Mouse (Mus musculus) gastrocnemius, adult 8-10 months (tissue): ENCODE results near the gene Ano10. TPM values are rescaled to one million over a fixed set of nuclear protein-coding genes. Genes with fewer than 3 reads are reported as not detected.
"Not testable (repeated sequence)": the region's sequence is repeated elsewhere in the genome, so short reads cannot be mapped to it uniquely, and the experiment has no call there.

ENCODE experiments used
- DNase-seq, 2 experiments: peaks; one replicate each; pipeline ENCODE4 v3.0.0; 2022; ENCODE audit warnings: low spot score in 2 of 2
- total RNA-seq, 4 experiments: library from RNA; stranded (reverse); gene quantifications; 2 replicates each; pipeline ENCODE4 v1.2.4; 2022

Gene Ano10
- total RNA-seq, result 10 to 100 TPM; 48.0 to 56.3 (median 52.5) TPM

DNA sequence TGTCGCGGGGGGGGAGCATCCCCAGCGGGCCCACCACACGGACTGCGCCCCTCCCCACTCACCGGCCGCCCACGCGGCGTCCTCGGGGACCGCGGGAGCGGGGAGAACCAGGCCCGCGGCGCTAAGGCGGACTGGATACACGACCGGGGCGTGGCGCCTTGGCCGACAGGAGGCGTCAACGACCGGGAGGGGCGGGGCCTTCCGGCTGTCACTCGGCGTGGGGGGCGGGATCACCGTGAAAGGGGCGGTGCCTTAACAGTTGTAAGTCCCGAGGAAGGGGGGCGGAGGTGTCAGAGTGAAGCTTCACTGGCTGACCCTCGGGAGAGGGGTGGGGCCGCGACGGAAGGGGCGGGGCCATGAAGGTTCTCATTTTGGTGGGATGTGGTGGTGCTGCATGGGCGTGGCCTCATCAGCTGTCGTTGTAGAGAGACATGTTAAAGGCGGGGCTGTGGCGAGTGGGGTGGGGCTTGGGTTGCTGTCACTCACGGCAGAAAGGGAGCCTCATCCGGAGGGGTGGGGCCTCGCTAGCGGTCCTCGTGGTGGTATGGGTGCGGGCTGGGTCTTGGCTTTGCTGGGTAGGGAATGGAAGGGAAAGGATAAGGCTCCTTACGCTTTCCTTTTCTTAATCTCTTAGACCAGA, at the start of gene Ano10:
Ano10 (minus strand) TSS at position 182 of the 640 bp plus-strand sequence.
- DNase-seq, result peak; percentile 99

DNA sequence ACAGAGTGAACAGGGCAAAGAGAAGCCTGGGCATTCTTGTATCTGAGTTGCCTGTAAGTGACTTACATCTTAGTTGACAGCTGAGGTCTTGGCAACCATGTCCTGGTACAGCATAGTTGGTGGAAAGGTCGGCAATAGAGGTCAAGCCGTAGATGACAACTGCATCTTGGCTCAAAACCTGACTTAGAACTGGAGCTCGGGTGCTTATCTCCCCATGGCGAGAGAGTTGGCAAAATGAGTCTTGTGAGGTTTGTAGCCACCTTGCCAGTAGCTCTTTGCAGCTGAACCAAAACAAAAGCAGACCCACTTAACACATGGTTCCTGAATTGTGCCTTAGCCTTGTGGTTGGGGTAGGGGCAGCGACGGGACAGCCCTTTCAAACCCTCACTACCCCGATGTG, 49.2 kb upstream of the Ano10 start:
- DNase-seq, result no peak

DNA sequence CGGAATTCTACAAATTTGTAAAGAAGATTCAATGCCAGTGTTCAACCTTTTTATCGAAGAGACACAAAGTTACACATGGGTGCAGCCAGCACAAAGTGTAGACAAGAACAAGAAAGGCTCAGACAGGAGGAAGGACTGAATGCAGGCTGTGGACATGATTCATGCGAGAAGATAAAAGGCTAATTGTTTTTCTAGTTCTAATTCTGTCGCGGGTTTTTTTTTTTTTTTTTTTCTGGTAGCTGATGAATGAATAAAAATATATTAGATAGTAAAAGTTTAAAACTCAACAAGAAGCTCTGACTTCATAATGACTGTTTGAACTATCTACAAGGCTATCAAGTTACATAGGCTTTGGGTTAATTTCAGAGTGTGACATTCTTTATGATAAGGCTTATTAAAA, 45.7 kb upstream of the Ano10 start:
- no peak for DNase-seq

DNA sequence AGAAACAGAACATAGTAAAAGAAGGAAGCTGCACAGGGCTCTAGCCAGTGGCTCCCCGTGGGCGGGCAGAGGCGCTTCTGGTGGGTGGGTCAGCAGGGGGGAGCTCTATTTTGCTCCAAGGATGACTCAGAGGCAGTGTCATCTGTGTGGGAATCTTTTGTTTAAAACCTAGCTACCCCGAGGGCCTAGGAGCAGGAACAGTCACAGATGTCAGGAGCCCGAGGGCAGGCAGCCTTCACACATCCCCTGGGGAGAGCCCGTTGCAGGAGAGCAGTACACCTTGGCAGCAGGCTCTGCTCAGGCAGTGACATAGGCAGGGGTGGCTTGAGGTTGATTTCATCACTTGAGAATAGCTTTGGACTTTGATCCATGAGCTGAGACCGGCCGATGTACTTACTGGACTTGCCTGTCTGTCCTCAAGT, 43.3 kb upstream of the Ano10 start:
- no peak for DNase-seq

DNA sequence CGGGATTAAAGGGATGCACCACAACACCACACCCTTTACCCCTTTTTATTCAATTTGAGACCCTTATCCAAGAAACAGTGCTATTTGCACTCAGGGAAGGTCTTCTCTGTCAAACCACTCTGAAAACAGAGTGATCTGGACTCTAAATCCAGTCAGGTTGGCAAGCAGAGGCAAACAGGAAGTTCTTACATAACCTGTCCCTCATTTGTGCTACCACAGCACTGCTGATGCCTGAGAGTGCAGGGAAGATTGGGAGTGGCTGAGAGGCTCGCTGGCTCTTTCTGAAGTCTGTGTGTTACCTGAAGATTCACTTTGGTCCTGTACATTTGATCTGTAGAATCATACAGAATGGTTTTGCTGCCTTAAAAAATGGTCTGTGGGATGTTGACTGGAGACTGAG, 42.5 kb upstream of the Ano10 start:
- DNase-seq, result no peak

DNA sequence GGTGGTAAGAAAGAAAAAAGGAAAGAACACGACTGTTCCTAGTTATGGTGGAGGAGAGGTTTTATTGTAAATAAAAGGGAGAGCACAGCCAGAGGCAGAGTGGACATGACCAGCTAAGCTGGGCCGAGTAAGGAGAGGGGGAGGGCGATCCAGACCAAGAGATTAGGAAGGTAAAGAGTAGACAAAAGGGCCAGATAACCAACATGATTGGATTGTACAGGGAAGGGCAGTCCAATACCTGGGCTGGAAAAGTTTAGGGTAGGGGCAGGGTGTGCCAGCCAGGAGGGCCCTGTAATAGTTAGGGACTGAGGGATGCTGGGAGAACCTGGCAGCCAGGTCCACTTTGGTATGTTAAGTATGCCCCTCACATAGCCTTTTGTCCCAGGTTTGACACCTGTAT, 34.0 kb upstream of the Ano10 start:
- DNase-seq, result no peak

DNA sequence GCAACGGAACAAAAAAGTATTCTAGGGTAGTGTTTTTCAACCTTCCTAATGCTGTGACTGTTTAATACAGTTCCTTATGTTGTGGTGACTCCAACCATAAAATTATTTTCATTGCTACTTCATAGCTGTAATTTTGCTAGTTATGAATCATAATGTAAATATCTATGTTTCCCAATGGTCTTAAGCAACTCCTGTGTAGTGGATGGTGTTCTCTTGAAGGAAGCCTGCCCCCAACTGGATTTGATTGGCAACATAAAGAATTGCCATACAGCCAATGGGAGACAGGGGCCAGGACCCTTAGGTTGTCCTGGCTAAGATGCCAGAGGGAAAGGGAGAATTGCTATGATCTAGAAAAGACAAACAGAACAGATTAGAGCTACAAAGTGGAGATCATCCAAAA, 31.8 kb upstream of the Ano10 start:
- no peak for DNase-seq

DNA sequence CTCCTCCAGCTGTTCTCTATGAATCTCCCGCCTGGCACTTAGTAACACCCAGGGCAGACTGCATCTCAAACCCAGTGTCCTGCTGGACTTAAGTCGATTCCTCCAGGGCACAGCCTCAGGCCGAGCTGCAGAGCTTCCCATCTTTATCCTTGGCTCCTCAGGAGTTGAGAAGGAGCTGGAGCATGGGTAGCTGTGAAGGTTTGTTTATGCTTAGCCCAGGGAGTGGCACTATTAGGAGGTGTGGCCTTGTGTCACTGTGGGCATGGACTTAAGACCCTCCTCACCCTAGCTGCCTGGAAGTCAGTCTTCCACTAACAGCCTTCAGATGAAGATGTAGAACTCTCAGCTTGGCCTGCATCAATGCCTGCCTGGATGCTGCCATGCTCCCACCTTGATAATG, 28.1 kb upstream of the Ano10 start:
- DNase-seq, result no peak

DNA sequence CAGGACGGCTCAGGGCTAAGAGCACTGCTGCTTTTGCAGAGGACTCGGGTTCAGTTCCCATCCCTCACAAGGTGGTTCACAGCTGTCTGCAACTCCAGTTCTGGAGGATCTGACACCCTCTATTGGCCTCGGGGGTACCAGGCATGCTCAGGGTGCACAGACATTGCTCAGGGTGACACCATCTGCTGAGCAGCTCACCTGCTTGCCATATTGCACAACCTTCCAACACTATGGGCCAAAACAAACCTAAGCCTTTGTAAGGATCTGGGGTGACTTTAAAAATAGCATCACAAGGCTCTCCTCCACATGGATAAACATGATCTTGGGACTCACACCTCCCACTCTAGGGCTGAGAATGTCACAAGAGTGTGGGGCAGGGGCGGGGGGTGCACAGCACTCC, 26.4 kb upstream of the Ano10 start:
- DNase-seq, result no peak

DNA sequence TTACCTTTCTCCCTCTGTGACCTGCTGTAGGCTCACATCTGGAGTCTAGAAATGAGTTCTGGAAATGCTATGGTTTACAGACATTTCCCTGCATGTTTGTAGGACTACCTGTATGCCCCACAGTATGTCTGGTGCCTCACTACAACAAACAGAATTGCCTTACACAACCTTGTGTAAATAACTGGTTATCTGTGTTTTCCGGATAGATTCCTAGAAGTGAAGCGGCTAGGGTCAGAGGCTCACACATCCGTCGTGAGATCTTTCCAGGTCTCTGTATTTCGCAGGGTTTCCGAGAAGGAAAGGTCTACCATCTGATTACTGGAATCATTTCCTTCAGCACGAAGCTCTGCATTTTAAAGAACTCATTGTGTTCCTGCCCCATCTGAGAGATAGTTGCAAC, 22.3 kb upstream of the Ano10 start:
- no peak for DNase-seq

DNA sequence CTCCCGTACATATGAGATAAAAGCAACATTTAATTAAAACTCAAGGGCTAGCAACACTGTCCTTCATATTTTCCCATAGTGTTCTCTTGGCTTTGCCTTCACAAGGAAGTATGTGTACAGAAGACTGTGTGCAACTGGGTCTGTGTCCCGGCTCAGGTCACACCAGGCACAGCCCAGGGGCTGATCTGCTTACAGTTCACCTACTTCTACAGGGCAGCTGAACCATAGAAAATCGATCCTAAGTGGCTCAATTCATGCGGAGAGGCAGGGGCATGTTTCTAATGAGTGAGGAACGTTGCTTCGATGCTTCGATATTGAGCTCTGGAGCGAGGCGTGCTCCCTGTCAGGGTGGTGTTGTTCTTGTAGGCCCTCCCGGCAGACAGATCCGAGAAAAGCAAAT, 21.3 kb upstream of the Ano10 start:
- no peak for DNase-seq

DNA sequence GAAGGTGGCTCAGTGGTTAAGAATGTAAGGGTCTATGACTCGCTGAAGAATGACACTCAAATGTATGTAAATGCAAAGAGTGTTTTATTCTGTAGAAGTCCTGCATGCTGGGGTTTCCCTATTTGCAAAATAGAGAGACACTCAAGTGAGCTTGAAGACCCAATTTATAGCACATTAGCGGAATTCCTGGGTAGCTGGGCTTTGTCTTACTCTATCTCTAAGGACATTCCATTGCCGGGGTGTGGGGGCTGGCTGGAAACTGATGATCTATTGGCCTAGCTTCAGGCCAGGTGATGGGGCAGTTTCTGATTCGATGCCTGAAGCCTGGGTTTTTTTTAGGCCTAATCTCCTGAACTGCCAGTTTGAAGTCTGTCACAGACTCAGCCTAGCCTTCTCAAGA, 20.7 kb upstream of the Ano10 start:
- no peak for DNase-seq

DNA sequence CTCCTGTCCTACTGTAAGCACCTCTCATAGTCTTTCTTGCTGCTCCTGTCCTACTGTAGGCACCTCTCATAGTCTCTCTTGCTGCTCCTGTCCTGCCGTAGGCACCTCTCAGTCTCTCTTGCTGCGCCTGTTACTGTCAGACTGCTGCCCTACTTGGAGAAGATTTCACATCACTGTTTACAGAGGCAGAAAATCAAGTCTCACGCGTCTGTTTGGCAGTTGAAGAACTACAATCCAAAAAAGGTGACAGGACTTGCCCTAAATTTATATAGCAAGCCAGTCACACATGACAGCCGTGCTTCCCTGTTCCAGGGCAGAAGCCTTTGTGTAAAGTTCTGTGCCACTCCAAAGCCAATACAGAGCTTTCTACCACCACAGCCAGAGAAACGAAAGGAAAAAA, 20.2 kb upstream of the Ano10 start:
- DNase-seq, result no peak

DNA sequence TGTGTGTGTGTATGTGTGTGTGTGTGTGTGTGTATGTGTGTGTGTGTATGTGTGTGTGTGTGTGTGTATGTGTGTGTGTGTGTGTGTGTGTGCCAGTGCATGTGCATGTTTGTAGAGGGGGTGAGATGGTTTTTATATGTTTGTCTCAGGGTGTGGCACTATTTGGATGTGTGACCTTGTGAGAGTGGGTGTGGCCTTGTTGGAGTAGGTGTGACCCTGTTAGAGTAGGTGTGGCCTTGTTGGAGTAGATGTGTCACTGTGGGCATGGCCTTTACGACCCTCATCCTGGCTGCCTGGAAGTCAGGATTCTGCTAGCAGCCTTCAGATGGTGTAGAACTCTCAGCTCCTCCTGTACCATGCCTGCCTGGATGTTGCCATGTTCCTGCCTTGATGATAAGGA, 18.9 kb upstream of the Ano10 start:
- not testable (repeated sequence) for DNase-seq

DNA sequence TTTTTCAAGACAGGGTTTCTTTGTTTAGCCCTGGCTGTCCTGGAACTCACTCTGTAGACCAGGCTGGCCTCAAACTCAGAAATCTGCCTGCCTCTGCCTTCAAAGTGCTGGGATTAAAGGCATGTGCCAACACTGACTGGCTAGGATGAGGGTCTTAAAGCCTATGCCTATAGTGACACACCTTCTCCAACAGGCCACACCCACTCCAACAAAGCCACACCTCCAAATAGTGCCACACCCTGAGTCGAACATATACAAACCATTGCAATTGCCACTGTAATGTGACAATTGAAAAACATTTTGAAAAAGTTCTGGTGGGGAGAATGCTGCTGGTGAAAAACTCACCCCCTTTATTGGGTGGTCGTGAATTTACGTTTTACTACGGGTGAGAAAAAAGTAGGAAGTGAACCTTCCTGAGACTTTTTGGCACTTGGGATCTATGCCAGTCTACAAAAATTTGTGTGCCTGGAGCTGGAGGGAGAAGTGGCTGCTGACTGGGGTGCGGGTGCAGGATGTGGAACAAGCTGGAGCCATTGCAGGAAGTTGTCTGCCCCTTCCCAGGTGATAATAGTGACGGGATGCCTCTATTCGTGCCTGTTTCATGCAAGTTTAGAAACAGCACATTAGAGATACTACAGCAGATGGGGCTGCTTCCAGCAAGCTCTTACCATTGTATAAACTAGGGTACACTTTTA, 18.2 kb upstream of the Ano10 start:
- DNase-seq, result no peak

DNA sequence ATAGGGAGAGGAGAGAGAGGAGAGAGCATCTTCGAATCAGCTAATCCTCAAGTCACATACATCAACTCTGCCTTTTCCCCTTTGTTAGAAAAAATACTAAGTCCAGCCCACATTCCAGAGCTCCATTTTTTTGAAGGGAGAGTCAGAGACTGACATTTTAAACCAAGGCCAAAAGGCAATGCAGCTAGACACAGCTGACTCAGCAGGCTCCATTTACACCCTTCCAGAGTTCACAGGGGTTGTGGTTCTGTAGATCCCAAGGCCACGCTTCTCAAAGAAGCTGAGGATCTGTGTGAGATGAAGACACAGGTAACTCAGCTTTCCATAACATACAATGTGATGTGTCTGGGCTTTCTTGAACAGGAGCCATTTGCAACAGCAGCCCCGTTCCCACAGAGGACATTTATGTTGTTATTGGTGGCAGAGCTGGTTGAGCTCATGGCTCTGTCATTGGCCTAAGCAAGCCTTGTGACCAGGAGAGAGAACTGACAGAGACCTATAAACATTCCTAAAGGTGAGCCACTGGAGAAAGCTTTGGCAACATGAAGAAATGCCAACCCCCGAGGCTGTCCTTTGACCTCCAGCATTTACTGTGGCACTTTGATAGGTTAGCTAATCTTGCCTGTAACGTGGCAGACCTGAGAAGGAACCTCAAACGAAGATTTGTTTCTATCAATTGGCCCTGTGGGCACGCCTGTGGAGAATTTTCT, 17.0 kb upstream of the Ano10 start:
- no peak for DNase-seq

DNA sequence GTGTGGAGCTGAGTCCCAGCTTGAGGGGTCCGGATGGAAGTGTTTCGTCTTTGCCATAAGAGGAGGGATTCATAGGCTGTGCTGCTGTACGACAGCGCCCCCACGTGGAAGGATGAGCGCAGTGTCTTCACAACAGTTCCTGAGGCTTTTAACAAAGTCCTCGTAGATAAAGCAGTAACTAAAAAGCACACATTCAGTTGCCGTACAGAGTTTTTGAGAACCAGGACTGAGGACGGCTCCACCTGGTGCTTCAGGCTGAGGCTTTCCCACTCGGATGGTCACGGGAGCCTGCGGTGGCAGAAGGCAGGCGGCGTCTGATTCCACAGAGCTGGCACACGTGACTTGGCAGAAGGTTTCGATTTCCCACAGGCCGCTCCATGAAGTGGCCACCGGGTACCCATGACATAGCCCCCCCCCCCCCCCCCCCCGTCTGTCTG, 16.4 kb upstream of the Ano10 start:
- peak; percentile 74 for DNase-seq

DNA sequence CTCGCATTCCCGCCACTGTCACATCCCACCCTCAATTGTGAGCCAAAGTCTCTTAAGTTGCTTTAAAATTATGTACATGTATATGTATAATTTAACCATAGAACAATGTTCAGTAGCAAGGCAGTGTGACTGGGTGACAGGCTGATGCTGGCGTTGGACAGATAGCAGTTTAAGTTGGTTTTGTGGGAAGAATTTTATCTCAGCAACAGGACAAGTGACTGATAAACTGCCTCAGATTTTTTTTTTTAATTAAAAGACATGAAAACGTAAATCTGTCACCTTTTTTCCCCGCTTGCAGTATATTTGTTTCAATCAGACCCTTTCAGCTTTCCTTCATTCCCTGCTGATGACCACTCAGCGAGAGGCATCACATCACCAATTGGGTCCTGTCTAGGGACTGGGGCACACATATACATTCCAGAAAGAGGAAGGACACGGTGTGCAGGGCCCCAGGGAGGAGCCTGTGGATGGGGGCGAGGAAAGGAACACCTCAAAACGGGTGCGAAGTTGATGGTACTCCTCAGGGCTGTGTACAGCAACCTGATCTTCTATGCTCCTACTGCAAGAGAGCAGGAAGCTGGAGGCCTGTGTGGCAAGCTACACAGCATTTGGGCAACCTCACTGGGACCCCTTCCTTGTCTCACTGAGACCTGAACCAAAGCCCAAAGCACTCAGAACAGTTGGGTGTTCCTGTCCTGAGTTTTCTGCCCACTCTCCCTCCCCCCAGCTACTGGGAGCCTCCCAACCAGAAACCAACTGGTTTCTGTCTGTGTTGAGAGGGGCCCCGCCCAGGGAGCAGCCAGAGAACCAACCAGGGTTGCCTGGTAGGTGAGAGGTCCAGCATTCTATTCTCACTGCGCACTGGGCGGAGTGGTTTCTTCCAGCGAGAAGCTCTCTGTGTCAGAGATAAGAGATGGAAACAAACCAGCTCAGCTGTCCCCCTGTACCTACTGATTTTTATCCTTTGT, 15.1 kb upstream of the Ano10 start:
- peak in 1 of 2 experiments; percentile 1 for DNase-seq

DNA sequence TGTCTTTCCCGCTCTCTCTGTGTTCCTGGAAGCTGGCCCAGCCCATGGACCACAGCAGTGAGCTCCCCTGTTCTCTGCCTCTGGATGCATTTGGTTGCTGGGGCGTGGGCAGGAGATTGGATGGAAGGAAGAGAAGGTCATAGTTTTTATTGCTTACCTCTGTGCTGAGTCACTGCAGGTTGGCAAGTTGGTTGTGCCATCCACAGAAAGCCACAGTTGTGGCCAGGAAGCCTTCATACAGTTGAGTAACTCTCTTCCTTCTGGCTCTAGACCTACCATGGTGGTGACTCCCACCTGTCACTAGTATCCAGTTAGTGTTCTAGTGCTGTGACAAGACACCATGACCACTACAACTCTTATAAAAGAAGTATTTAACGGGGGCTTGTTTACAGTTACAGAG, 11.1 kb upstream of the Ano10 start:
- DNase-seq, result no peak

DNA sequence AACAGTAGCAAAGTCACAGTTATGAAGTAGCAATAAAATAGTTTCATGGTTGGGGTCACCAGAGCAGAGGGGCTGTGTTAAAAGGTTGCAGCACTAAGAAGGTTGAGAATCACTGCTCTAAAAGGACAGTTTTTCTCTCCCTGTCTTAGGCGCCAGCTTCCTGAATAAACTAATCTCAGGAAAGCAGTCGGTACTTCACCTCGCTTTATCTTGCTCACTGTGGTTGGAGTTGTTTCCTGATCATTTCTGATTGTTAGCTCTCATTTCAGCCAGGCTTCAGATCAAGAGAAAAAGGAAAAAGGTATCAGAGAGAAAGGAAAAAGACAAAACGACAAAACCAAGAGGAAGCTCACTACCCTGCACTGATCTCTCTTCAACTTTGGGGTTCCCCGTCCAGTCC, 1.9 kb upstream of the Ano10 start:
- no peak for DNase-seq

DNA sequence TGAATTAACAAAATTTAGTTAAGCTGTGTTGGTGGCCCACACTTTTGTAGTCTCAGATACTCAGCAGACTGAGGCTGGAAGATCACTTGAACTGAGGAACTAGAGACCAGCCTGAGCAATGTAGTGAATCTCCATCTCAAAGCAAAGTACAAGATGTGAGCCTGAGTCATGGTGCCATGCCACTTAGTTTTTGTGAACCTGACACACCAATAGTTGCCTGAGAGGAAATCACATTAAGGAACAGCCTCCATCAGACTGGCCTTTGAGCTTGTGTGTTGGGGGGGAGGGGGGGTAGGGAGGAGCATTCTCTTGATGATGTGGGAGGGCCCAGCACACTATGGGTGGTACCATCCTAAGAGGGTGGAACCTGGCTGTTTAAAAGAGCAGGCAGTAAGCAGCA, 1.2 kb upstream of the Ano10 start:
- DNase-seq, result no peak

DNA sequence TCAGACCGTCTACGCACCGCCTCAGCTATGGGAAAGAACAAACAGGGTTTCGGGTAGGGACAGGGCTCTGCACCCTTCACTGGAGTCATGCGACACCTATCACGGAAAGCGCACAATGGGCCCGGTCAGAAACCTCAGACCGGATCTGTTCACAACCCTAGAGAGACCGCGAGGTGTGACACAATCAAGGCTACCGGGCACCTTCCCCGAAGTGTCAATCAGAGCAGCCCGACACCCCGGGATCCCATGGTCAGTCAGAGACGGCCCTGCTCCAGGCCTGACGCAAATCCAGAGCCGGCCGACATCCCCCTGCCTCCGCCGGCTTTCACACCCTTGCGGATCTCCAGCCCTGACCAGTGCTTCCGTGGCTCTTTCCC, 370 bp downstream of the Ano10 start:
- DNase-seq, result no peak
